Mouse (Mus musculus): ENCODE measurements around the gene Tbc1d4. TPM values are rescaled to one million over a fixed set of nuclear protein-coding genes. Genes with fewer than 3 reads are reported as not detected.

Gene Tbc1d4
- polyA plus RNA-seq, 1 experiment from 2014 or later = 13.0 TPM

DNA sequence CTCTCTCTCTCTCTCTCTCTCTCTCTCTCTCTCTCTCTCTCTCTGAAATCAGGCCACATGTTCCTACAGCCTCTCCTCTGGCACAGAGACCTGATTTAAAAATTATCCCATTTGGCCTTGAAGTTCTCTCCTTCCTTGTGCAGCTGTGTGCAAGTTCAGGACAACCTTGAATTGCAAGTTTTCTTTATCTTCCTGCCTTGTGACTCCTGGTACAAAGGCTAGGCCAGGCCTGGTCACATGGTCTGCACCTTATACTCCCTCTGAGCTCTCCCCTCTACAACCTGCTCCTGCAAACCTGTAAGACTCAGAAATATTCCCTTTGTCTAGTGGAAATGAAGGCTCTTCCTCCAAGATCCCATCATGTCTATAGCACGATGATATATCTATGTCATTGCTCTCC, 36.0 kb upstream of the Tbc1d4 start:
- Histone ChIP-seq H3K4me2 (no peak overlapping the region), H3K9me3 (ENCODE audit: low read depth, low read length) (no peaks in the 10 kb centered on the region), H3K27ac (ENCODE audit: low read depth) (no peak overlapping the region), H3K27me3 (ENCODE audit: insufficient read depth, low read length) (no peaks in the 10 kb centered on the region), H3K36me3 (ENCODE audit: insufficient read depth) (no peaks in the 10 kb centered on the region), H3K4me1 (ENCODE audit: insufficient read depth) (no peaks in the 10 kb centered on the region), H3K9ac (no peak overlapping the region), H3K4me3 (ENCODE audit: low read depth, low read length) (no peak overlapping the region)
- ATAC-seq (ENCODE audit: insufficient read depth) = no peak
- no peak for DNase-seq
- no peak for TF ChIP-seq CTCF (IDR thresholded peaks at IDR 0.05; ENCODE audit: low read depth)
- WGBS = 85% methylated on average over 1 of the region's 1 CpGs

DNA sequence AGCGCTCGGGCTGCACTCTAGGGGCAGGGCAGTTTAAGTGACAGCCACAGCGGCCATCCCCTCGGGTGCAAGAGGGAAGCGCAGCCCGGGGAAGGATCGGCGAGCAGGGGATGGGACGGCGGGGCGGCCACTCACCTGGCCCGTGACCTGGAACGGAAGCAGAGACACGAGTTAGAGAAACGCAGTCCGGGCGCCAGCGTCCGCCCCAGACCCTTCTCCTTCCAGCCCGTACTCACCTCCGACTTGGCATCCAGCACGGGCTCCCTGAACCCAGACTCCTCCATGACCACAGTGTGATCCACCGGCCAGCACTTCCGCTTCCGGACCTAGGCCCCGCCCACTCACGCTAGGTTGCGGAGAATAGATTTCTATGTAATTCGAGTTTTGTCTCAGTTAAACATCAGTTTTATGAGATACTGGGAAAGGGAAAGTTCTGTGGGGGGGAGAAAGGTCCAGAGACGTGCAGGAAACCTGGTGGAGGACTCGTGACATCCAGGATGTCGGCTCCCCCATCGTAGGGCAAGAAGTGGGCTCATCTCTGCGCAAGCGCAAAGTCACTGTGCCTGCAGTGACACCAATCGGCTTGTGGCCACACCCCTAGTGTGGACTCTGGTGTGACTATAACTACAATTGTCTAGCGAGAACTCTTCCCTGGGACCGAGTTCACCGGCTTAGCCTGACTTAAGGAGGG, 31.3 kb upstream of the Tbc1d4 start, which contains the start of gene Commd6:
TSS of gene Commd6 (minus strand) at position 534 of the 691 bp plus-strand sequence.
- Histone ChIP-seq H3K4me3 (ENCODE audit: low read depth, low read length) (peak within 1 kb of the TSS; percentile 80), H3K4me1 (ENCODE audit: insufficient read depth) (peaks cover 5% of the 10 kb centered on the region; the same call in 1 of the 2 replicates), H3K9me3 (ENCODE audit: low read depth, low read length) (no peaks in the 10 kb centered on the region), H3K9ac (peak within 1 kb of the TSS; percentile 74), H3K27me3 (ENCODE audit: insufficient read depth, low read length) (no peaks in the 10 kb centered on the region), H3K4me2 (peak within 1 kb of the TSS; percentile 90), H3K36me3 (ENCODE audit: insufficient read depth) (peaks cover 4% of the 10 kb centered on the region; the same call in 1 of the 2 replicates), H3K27ac (ENCODE audit: low read depth) (peak within 1 kb of the TSS; percentile 84)
- WGBS = under 1% methylated on average over 39 of the region's 39 CpGs
- TF ChIP-seq CTCF (IDR thresholded peaks at IDR 0.05; ENCODE audit: low read depth) = no peak
- peak; percentile 99 for ATAC-seq (ENCODE audit: insufficient read depth)
- DNase-seq = peak; percentile 96

DNA sequence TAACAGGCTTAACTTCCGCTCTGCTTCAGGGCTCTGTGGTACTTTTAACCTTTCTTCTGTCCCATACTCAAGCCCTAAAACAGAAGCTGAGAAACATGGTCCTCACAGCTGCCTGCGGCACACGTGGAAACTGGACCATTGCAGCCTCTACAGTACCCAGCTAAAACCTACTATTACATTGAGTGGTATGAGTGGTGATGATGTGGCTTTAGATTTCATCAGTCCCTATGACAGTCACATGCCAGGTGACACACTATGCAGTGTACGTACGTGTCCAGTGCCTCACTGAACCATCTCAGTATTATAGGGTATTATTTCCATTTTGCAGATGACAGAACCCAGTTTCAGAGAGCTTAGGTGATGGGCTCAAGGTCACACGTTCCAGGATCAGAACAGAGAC, 28.4 kb upstream of the Tbc1d4 start:
- ATAC-seq (ENCODE audit: insufficient read depth) = no peak
- peaks cover 5% of the 10 kb centered on the region; the same call in 1 of the 2 replicates for H3K4me1 ChIP-seq (ENCODE audit: insufficient read depth)
- 91% methylated on average over 6 of the region's 6 CpGs for WGBS
- no peak for DNase-seq
- H3K27ac ChIP-seq (ENCODE audit: low read depth) = no peak overlapping the region
- peaks cover 17% of the 10 kb centered on the region; the same call in 1 of the 2 replicates for H3K36me3 ChIP-seq (ENCODE audit: insufficient read depth)
- H3K9me3 ChIP-seq (ENCODE audit: low read depth, low read length) = no peaks in the 10 kb centered on the region
- H3K27me3 ChIP-seq (ENCODE audit: insufficient read depth, low read length) = no peaks in the 10 kb centered on the region
- no peak overlapping the region for H3K9ac ChIP-seq
- no peak overlapping the region for H3K4me3 ChIP-seq (ENCODE audit: low read depth, low read length)
- no peak overlapping the region for H3K4me2 ChIP-seq
- TF ChIP-seq CTCF (IDR thresholded peaks at IDR 0.05; ENCODE audit: low read depth) = no peak

DNA sequence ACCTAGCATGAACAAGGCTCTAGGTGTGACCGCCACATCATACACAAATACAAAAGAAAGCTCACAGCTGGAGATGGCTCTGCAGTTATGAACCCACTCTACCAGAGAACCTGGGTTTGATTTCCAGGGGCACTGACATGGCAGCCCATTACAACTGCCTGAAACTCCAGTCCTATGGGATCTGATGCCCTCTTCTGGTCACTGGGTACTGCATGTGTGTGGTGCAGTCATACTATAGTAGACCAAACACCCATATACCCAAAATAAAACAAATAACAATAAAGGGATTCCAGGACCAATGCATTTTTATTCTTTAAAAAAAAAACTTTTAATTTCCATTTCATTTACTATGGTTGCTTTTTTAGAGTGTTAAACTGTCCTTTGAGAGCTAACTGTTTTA, 26.8 kb upstream of the Tbc1d4 start:
- DNase-seq (no peak), ATAC-seq (ENCODE audit: insufficient read depth) (no peak)
- Histone ChIP-seq H3K9ac (no peak overlapping the region), H3K27ac (ENCODE audit: low read depth) (no peak overlapping the region), H3K4me2 (no peak overlapping the region), H3K9me3 (ENCODE audit: low read depth, low read length) (no peaks in the 10 kb centered on the region), H3K4me3 (ENCODE audit: low read depth, low read length) (no peak overlapping the region), H3K36me3 (ENCODE audit: insufficient read depth) (peaks cover 18% of the 10 kb centered on the region; the same call in 1 of the 2 replicates), H3K4me1 (ENCODE audit: insufficient read depth) (peaks cover 5% of the 10 kb centered on the region; the same call in 1 of the 2 replicates), H3K27me3 (ENCODE audit: insufficient read depth, low read length) (no peaks in the 10 kb centered on the region)
- 100% methylated on average over 1 of the region's 1 CpGs for WGBS
- TF ChIP-seq CTCF (IDR thresholded peaks at IDR 0.05; ENCODE audit: low read depth) = peak; percentile 33; the same call in 1 of the 2 replicates

DNA sequence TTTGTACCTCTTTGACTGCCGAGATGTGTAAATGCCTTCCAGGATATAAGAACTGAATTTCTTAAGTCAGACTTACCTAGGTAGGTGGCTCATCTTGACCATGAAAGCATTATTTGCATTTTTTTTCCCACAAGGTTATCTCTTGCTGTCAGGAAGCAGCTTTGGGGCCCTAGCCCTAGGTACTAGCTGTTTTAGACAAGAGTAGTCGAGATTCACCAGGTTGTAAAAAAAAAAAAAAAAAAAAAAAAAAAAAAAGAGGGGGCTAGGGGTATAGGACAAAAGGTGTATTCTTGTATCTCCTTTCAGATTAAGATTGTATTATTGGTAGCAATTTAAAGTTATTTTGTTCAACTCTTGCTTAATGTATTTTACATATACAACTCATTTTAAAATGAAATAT, 21.6 kb upstream of the Tbc1d4 start:
- Histone ChIP-seq H3K9me3 (ENCODE audit: low read depth, low read length) (no peaks in the 10 kb centered on the region), H3K9ac (no peak overlapping the region), H3K4me3 (ENCODE audit: low read depth, low read length) (no peak overlapping the region), H3K27ac (ENCODE audit: low read depth) (no peak overlapping the region), H3K36me3 (ENCODE audit: insufficient read depth) (peaks cover 16% of the 10 kb centered on the region; the same call in 1 of the 2 replicates), H3K4me1 (ENCODE audit: insufficient read depth) (no peaks in the 10 kb centered on the region), H3K27me3 (ENCODE audit: insufficient read depth, low read length) (no peaks in the 10 kb centered on the region), H3K4me2 (no peak overlapping the region)
- TF ChIP-seq CTCF (IDR thresholded peaks at IDR 0.05; ENCODE audit: low read depth) = no peak
- DNase-seq = no peak
- ATAC-seq (ENCODE audit: insufficient read depth) = no peak
- WGBS = 88% methylated on average over 2 of the region's 2 CpGs

DNA sequence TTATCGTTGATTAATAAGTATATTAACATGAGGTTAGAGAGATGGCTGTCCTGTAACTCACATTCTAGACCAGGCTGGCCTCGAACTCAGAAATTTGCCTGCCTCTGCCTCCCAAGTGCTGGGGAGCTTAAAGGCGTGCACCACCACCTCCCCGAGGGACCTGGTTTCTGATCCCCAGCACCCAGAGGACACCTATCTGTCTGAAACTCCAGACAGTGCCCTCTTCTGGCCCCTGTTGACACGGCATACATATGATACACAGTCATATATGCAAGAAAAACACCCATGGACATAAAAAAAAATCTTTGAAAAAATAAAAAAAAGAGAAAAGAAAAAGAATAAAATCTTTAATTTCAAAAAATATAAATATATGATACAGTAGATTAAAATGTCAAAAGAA, 8.7 kb upstream of the Tbc1d4 start:
- Histone ChIP-seq H3K27ac (ENCODE audit: low read depth) (no peak overlapping the region), H3K9me3 (ENCODE audit: low read depth, low read length) (no peaks in the 10 kb centered on the region), H3K27me3 (ENCODE audit: insufficient read depth, low read length) (no peaks in the 10 kb centered on the region), H3K36me3 (ENCODE audit: insufficient read depth) (no peaks in the 10 kb centered on the region), H3K4me3 (ENCODE audit: low read depth, low read length) (no peak overlapping the region), H3K9ac (no peak overlapping the region), H3K4me1 (ENCODE audit: insufficient read depth) (no peaks in the 10 kb centered on the region), H3K4me2 (no peak overlapping the region)
- 89% methylated on average over 5 of the region's 5 CpGs for WGBS
- ATAC-seq (ENCODE audit: insufficient read depth) (no peak), DNase-seq (no peak)
- TF ChIP-seq CTCF (IDR thresholded peaks at IDR 0.05; ENCODE audit: low read depth) = 0 out of 2 replicates have a peak, but pooled peaks have one; percentile 15

DNA sequence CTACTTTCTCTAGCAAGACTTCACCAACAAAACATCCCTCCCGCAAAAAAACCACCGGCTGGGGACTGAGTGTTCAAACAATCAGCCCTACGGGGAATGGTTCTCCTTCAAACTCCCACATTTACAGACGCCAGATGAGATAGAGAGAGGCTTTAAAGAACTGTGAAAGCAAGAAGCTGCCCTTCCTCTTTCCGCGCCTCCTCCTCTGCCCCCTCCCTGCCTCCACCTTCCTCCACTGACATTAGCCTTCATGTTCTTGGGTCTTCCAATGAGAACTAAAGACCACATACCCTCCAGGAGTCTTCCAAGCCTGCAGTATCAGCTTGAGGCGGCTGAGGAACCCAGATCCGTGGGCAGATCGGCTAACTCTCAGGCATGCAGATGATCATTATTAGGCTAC, 7.2 kb upstream of the Tbc1d4 start:
- ATAC-seq (ENCODE audit: insufficient read depth) (no peak), DNase-seq (no peak)
- Histone ChIP-seq H3K9ac (no peak overlapping the region), H3K27me3 (ENCODE audit: insufficient read depth, low read length) (no peaks in the 10 kb centered on the region), H3K4me1 (ENCODE audit: insufficient read depth) (no peaks in the 10 kb centered on the region), H3K27ac (ENCODE audit: low read depth) (no peak overlapping the region), H3K9me3 (ENCODE audit: low read depth, low read length) (no peaks in the 10 kb centered on the region), H3K4me3 (ENCODE audit: low read depth, low read length) (no peak overlapping the region), H3K36me3 (ENCODE audit: insufficient read depth) (no peaks in the 10 kb centered on the region), H3K4me2 (no peak overlapping the region)
- no peak for TF ChIP-seq CTCF (IDR thresholded peaks at IDR 0.05; ENCODE audit: low read depth)
- 64% methylated on average over 9 of the region's 9 CpGs for WGBS
